Mouse (Mus musculus) left cerebral cortex, postnatal 25 days (tissue): ENCODE measurements around the gene Gm10392. TPM values are rescaled to one million over a fixed set of nuclear protein-coding genes. Genes with fewer than 3 reads are reported as not detected.

Experiments used
- DNase-seq, 2 experiments: peaks; one replicate each; pipeline ENCODE4 v3.0.0; 2022; ENCODE audit warnings: low spot score in 2 of 2, mixed read lengths in 1 of 2
- intact Hi-C: fragments of 180-260 bp; cut with DNase I; formaldehyde crosslinking; loops from one replicate; pipeline ENCODE4 v1.15.1; 2025
- total RNA-seq, 2 experiments: library from RNA; stranded (reverse); gene quantifications; 2 replicates each; pipeline ENCODE4 v1.2.3; 2021

Gm10392 gene
- total RNA-seq, 2 experiments from 2014 or later: not detected

- no peak for DNase-seq
- intact Hi-C loops: no loop called here
Observed at GRCm38 (mm10) chr11:77511336-77511735, 7.7 kb downstream of the Gm10392 start.

DNA sequence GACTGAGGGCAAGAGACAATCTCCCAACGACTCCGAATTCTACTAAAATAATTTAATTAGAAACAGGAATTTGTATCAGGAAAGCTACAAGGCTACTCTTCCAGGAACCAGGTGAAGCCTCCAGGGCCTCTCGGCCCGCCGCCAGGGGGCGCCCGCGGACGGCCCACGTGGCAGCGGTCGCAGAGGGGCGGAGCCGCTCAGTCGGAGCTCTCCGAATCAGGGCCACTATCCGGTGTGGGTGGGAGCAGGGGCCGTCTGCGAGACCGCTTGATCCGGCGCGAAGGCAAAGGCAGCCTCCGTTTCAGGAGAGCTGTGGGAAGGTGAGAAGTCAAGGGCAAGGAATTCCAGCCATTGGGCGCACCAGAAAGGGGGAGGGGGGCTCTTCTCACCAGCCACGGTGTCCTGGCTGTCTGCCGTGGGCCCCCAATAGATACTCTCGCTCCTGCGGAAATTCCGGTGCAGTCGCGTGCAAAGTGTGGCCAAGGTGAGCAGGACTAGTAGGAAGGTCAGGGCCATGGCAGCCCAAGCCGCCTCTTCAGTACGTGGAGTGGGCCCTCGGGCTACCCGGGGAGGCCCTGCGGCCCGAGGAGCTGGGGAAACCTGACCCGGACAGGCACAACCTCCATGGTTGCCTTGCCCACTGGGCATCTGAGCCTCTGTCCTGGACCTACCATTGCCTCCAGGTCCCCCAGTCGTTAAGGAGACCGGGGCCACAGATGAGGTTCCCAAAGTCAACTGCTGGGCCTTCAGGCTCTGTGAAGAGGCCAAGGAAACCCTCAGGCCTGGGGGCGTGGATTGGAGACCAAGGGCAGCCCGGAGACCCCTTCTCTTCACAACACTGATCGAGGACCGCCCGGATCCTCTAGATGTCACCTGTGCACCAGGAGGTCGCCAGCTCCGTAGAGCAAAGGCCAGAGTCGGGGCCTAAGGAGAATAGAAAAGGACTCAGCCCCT is 10.7 kb downstream of the Gm10392 start:
- DNase-seq: peak; percentile 86 to 87
- intact Hi-C loops: loop anchor here (5.0 kb wide), 1 partner anchor 119 kb away; no protein-coding TSS in a partner anchor

GRCm38 (mm10) chr11:77507426-77507825 is 11.6 kb downstream of the Gm10392 start:
- DNase-seq: no peak
- intact Hi-C loops: loop anchor here (5.0 kb wide), 1 partner anchor 120 kb away; no protein-coding TSS in a partner anchor

- no peak for DNase-seq
- intact Hi-C loops: loop anchor here (5.0 kb wide), 1 partner anchor 120 kb away; no protein-coding TSS in a partner anchor
Observed at GRCm38 (mm10) chr11:77506941-77507340, 12.1 kb downstream of the Gm10392 start.

- intact Hi-C loops: loop anchor here (5.0 kb wide), 1 partner anchor 121 kb away; no protein-coding TSS in a partner anchor
Observed at GRCm38 (mm10) chr11:77506273-77506672, 12.7 kb downstream of the Gm10392 start.

GRCm38 (mm10) chr11:77505291-77505980 is 13.6 kb downstream of the Gm10392 start:
- intact Hi-C loops: loop anchor here (5.0 kb wide), 1 partner anchor 122 kb away; no protein-coding TSS in a partner anchor
- DNase-seq: no peak

More at GRCm38 (mm10) chr11:77506273-77506672, 12.7 kb downstream of the Gm10392 start:
- DNase-seq: no peak

DNA sequence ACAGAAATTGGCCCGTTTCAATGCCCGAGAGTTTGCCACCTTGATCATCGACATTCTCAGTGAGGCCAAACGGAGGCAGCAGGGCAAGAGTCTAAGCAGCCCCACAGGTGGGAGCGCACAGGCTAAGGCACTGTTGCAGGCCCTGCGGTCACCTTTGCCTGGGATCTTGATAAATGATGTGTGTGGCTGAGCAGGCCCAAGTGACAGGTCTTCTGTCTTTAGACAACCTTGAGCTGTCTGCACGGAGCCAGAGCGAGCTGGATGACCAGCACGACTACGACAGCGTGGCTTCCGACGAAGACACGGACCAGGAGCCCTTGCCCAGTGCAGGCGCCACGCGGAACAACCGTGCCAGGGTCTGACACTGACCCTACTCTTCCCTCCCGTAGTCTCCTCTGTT is 14.6 kb downstream of the Gm10392 start:
- intact Hi-C loops: loop anchor here (5.0 kb wide), 1 partner anchor 37 kb away; no protein-coding TSS in a partner anchor
- DNase-seq: no peak

DNA sequence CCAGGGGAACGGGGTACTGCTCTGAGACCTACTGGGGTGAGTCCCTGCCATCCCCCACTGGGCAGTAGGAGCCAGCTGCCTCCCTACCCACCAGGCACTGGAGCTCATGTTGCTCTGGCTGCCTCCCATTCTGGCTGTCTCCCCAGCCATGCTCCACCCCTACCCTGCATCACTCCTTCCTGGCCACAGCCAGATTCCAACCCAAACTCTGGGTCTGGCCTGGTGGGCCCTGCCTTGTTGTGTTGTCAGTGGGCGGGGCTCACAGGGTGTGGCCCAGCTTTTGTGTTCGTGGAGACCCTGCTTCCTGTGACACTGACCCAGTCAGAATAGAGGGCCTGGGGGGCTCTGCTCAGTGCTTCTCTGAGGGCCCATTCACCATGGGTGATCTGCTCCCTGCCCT is 15.5 kb downstream of the Gm10392 start:
- intact Hi-C loops: loop anchor here (5.0 kb wide), 1 partner anchor 36 kb away; no protein-coding TSS in a partner anchor
- DNase-seq: no peak

- no peak for DNase-seq
- intact Hi-C loops: loop anchor here (5.0 kb wide), 1 partner anchor 35 kb away; no protein-coding TSS in a partner anchor
Observed at GRCm38 (mm10) chr11:77502481-77502880, 16.5 kb downstream of the Gm10392 start.

DNA sequence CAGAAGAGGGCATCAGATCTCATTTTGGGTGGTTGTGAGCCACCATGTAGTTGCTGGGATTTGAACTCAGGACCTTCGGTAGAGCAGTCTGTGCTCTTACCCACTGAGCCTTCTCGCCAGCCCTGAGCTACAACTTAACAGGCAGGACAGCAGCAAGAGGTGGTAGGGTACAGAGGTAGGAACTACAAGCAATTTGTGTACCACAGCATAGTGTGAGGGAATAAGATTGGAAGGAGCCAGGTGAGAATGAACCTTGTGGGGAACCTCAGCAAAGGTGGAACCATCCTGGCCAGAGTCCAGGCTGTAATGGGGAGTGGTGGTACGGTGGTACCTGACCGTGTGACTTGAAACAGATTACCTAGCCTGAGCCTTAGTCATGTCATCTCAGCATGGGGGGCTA is 17.0 kb downstream of the Gm10392 start:
- DNase-seq: no peak
- intact Hi-C loops: loop anchor here (5.0 kb wide), 1 partner anchor 35 kb away; no protein-coding TSS in a partner anchor

DNA sequence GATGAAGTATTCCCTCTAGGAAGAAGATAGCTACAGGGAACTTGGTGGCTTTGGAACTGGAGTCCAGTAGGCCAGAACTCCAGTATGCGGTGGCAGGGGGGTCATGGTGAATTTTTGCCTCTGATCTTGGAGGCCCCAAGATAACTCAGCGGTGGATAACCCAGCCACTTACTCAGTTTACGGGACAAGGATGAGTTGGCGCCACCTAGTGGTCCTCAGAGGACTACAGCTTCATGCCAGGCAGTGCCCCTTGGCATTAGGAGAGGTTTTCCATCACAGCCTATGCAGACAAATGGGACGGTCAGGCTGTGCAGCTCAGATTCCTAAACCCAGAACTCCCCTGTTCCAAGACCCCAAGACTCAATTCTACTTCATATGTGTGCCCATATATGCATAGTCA is 17.6 kb downstream of the Gm10392 start:
- intact Hi-C loops: loop anchor here (5.0 kb wide), 1 partner anchor 34 kb away; no protein-coding TSS in a partner anchor
- DNase-seq: peak; percentile 84 to 86

GRCm38 (mm10) chr11:77500361-77501325 is 18.4 kb downstream of the Gm10392 start:
- peak; percentile 66 to 76 for DNase-seq
- intact Hi-C loops: loop anchor here (5.0 kb wide), 1 partner anchor 33 kb away; no protein-coding TSS in a partner anchor

- intact Hi-C loops: no loop called here
- DNase-seq: peak in 1 of 2 experiments; percentile 51
Observed at GRCm38 (mm10) chr11:77499354-77499753, 19.6 kb downstream of the Gm10392 start.

DNA sequence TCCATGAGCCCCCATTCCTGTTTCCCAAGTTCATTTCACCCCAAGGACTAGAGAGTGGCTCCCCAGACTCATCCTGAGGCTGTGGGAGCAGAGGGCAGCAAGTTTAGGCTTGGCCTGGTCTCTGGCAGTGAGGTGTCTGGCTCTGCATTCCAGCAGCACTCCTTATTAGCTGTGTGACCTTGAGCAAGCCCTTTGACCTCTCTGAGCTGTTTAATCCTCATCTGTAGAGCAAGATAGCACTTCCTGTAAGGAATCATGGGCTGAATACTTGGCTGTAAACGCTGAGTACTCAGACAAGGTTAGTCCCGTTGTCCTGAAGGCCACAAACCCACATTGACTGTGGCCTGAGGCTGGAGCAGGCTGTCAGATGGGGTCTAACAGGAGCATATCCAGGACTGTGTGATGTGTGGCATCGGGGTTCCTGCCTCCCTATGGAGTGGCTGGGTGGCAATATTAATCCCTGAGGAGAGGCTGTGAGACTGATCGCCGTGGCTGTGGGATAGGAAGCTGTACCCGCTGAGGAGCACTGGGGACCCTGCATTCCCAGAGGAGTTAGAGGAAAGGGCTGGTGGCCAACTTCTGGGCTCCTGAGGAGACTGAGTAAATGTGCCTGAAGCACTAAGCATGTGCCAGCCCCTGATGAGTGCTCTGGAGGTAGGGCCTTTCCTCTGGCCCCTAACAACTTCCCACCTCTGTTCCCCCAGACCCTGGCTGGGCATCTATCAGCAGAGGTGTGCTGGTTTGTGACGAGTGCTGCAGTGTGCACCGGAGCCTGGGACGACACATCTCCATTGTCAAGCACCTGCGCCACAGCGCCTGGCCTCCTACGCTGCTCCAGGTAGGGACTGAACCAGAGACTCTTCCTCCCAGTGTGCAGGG is 20.5 kb downstream of the Gm10392 start:
- intact Hi-C loops: no loop called here
- no peak for DNase-seq

DNA sequence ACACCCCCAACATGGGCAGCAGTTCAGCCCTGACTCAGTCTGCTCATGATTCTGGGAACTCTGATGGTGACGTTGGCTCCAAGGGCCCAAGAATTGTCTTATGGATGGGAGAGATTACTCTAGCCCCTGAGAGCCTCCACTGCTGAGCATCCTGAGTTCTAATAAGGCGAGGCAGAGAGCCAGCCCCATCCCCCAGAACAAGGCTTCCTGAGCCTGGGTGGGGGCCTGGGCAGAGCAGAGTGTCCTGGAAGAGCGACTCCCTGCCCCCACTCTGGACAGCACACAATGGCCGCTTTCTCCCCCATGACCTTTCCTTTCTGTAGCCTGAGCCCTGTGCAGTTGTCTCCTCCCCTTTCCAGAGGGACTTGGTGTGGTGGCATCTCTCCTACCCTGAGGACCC is 21.1 kb downstream of the Gm10392 start:
- intact Hi-C loops: no loop called here

GRCm38 (mm10) chr11:77497341-77497756 is 21.6 kb downstream of the Gm10392 start:
- intact Hi-C loops: no loop called here
- peak in 1 of 2 experiments; percentile 45 for DNase-seq

More for the DNA sequence above, 21.1 kb downstream of the Gm10392 start:
- DNase-seq: no peak

DNA sequence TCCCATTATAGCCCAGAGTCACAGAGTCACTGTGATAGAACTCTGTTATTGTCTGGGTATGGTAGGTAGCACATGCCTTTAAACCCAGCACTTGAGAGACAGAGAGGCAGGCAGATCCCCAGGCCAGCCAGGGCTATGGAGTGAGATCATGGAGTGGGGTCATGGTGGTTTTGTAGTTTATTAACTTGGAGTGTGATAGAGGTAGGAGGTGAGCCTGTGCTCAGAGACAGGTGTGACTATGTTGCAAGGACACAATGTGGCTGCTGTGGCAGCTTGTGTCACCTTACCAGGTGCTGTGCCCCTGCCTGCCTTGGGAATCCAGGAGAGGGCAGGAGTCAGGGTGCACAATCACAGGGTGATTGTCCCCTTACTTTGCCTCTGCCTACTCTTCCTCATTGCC is 23.5 kb downstream of the Gm10392 start:
- DNase-seq: no peak
- intact Hi-C loops: no loop called here

GRCm38 (mm10) chr11:77494782-77495181 is 24.2 kb downstream of the Gm10392 start:
- no peak for DNase-seq
- intact Hi-C loops: loop anchor here (5.0 kb wide), 1 partner anchor 113 kb away; the partner anchor contains the start of gene Taok1
